Mouse (Mus musculus) adrenal gland, postnatal 10 days (tissue): ENCODE results near the gene Fam227a. TPM values are rescaled to one million over a fixed set of nuclear protein-coding genes. Genes with fewer than 3 reads are reported as not detected.
A peak's percentile ranks its signal among the peaks of the same experiment; 100 is the strongest.

Experiments used
- DNase-seq: peaks from one replicate; pipeline ENCODE4 v3.0.0; 2021; ENCODE audit warnings: mixed read lengths
- long read RNA-seq, 2 experiments: library from polyadenylated mRNA; stranded (forward); transcript quantifications; one replicate each; pipeline ENCODE4 v2.0.0; 2021
- total RNA-seq, 2 experiments: library from RNA; stranded (reverse); gene quantifications; 2 replicates each; pipeline ENCODE4 v1.2.3; 2021

Fam227a gene
- total RNA-seq, result 1 to 10 TPM; 2.8 to 3.1 TPM
- long read RNA-seq, experiment 1, result 0 reads
- long read RNA-seq, experiment 2, result 0 reads

- DNase-seq, result peak; percentile 97
These were observed at the start of gene Fam227a, which contains the start of gene Cby1 for GRCm38 (mm10) chr15:79658531-79659375. Gene Fam227a, minus strand, starts transcription at chr15:79658956. Gene Cby1, plus strand, starts transcription at chr15:79659199.

- DNase-seq, result no peak
These were observed 49.6 kb upstream of the Fam227a start for GRCm38 (mm10) chr15:79708229-79708822.

GRCm38 (mm10) chr15:79706603-79707214, 48.0 kb upstream of the Fam227a start:
- DNase-seq, result no peak

GRCm38 (mm10) chr15:79697558-79698187, 38.9 kb upstream of the Fam227a start:
- DNase-seq, result no peak

GRCm38 (mm10) chr15:79697011-79697410, 38.3 kb upstream of the Fam227a start:
- DNase-seq, result no peak

GRCm38 (mm10) chr15:79696508-79696907, 37.8 kb upstream of the Fam227a start:
- DNase-seq, result no peak

- DNase-seq, result no peak
These were observed 36.8 kb upstream of the Fam227a start for GRCm38 (mm10) chr15:79695516-79695915.

- DNase-seq, result no peak
These were observed 35.8 kb upstream of the Fam227a start for GRCm38 (mm10) chr15:79694512-79694911.

- DNase-seq, result no peak
These were observed 35.0 kb upstream of the Fam227a start for GRCm38 (mm10) chr15:79693740-79694139.

GRCm38 (mm10) chr15:79692334-79692733, 33.6 kb upstream of the Fam227a start:
- no peak for DNase-seq

- no peak for DNase-seq
These were observed 32.3 kb upstream of the Fam227a start for GRCm38 (mm10) chr15:79691023-79691508.

GRCm38 (mm10) chr15:79690426-79691022, 31.8 kb upstream of the Fam227a start, which contains the start of gene Gtpbp1:
Gene Gtpbp1, plus strand, starts transcription at chr15:79690845.
- DNase-seq, result peak; percentile 96

- no peak for DNase-seq
These were observed 31.1 kb upstream of the Fam227a start for GRCm38 (mm10) chr15:79689662-79690425.

- no peak for DNase-seq
These were observed 29.7 kb upstream of the Fam227a start for GRCm38 (mm10) chr15:79688268-79688956.

- peak; percentile 98 for DNase-seq
These were observed 29.0 kb upstream of the Fam227a start, which contains the start of gene Josd1 for GRCm38 (mm10) chr15:79687646-79688267. Gene Josd1, minus strand, starts transcription at chr15:79687919.

GRCm38 (mm10) chr15:79687175-79687574, 28.4 kb upstream of the Fam227a start:
- DNase-seq, result peak; percentile 67

GRCm38 (mm10) chr15:79686046-79686869, 27.5 kb upstream of the Fam227a start:
- peak; percentile 5 for DNase-seq

GRCm38 (mm10) chr15:79685141-79685641, 26.4 kb upstream of the Fam227a start:
- DNase-seq, result no peak

- no peak for DNase-seq
These were observed 25.9 kb upstream of the Fam227a start for GRCm38 (mm10) chr15:79684616-79685015.
